In genomic region chr5:120612442-120612821, GRCm38 (mm10) we compare ENCODE assay signal across 8 mouse cellular contexts. TPM values are rescaled to one million over a fixed set of nuclear protein-coding genes. Genes with fewer than 3 reads are reported as not detected.
A peak's percentile ranks its signal among the peaks of the same experiment; 100 is the strongest.
DNase-seq lines count a peak whose midpoint lies in the region; ATAC-seq and TF ChIP-seq lines count a peak whose summit lies in the region.

Gene Rita1 (minus strand): TSS chr5:120612589.
Gene Ddx54 (plus strand): TSS chr5:120612739.

- H3K27me3 ChIP-seq in cerebellum, adult 2 months (ENCODE audit: control insufficient read depth, insufficient read depth, low read length): no peaks in the 10 kb centered on the region
- H3K27me3 ChIP-seq in forebrain, postnatal 0 days (ENCODE audit: insufficient read depth, low read length): no peaks in the 10 kb centered on the region
- H3K27me3 ChIP-seq in liver, embryonic 16.5 days (ENCODE audit: control insufficient read depth, insufficient read depth, low read depth, low read length): no peaks in the 10 kb centered on the region
- no peaks in the 10 kb centered on the region for H3K27me3 ChIP-seq in neural tube, embryonic 13.5 days
- H3K27me3 ChIP-seq in thymus, adult 2 months (ENCODE audit: control insufficient read depth, insufficient read depth, low read length): no peaks in the 10 kb centered on the region

- H3K4me3 ChIP-seq in ES-E14 (ENCODE audit: insufficient read depth in 1 of 2, low read depth in 1 of 2, low read length in 2 of 2, poor library complexity in 1 of 2, severe bottlenecking in 1 of 2): peak within 1 kb of the TSS; percentile 85 to 92
- peak within 1 kb of the TSS; percentile 97 for H3K4me3 ChIP-seq in cerebellum, adult 2 months (replicated peaks; ENCODE audit: insufficient read depth, low read depth, low read length)
- peak within 1 kb of the TSS; percentile 76 for H3K4me3 ChIP-seq in forebrain, postnatal 0 days (ENCODE audit: low read depth, low read length)
- peak within 1 kb of the TSS; percentile 90 for H3K4me3 ChIP-seq in liver, embryonic 16.5 days (ENCODE audit: low read depth, low read length)
- peak within 1 kb of the TSS; percentile 52 for H3K4me3 ChIP-seq in neural tube, embryonic 13.5 days
- peak within 1 kb of the TSS; percentile 64 for H3K4me3 ChIP-seq in thymus, adult 2 months (ENCODE audit: control insufficient read depth, insufficient read depth, low read length)

- intact Hi-C loops in heart, postnatal 25 days (cut with DNase I): no loop called here

- H3K4me2 ChIP-seq in forebrain, postnatal 0 days (ENCODE audit: low read depth): peak within 1 kb of the TSS; percentile 67
- H3K4me2 ChIP-seq in liver, embryonic 16.5 days (ENCODE audit: low read depth, low read length): peak within 1 kb of the TSS; percentile 98
- H3K4me2 ChIP-seq in neural tube, embryonic 13.5 days: peak within 1 kb of the TSS; percentile 96

- no peak for TF ChIP-seq CTCF in cerebellum, adult 2 months (IDR thresholded peaks at IDR 0.05; ENCODE audit: borderline replicate concordance, insufficient read depth, low read depth, low read length)
- TF ChIP-seq CTCF in forebrain, postnatal 0 days (IDR thresholded peaks at IDR 0.05; ENCODE audit: low read depth): no peak
- no peak for TF ChIP-seq CTCF in thymus, adult 2 months (IDR thresholded peaks at IDR 0.05; ENCODE audit: borderline replicate concordance, control insufficient read depth, extremely low read depth, insufficient read depth, low read length, poor library complexity)

- H3K9me3 ChIP-seq in ES-E14 (ENCODE audit: control insufficient read depth, insufficient read depth, low read depth, low read length): no peaks in the 10 kb centered on the region
- H3K9me3 ChIP-seq in forebrain, postnatal 0 days (ENCODE audit: low read length): no peaks in the 10 kb centered on the region
- H3K9me3 ChIP-seq in liver, embryonic 16.5 days (replicated peaks; ENCODE audit: control insufficient read depth, low read length): peaks cover 2% of the 10 kb centered on the region; the same call in 1 of the 2 replicates
- H3K9me3 ChIP-seq in neural tube, embryonic 13.5 days: no peaks in the 10 kb centered on the region

- peak; percentile 82 for ATAC-seq in forebrain, postnatal 0 days
- ATAC-seq in liver, embryonic 16.5 days (ENCODE audit: low read depth): peak; percentile 73
- peak; percentile 86 for ATAC-seq in neural tube, embryonic 13.5 days (ENCODE audit: low read depth)

- peak; percentile 93 for DNase-seq in ES-E14 (ENCODE audit: low read depth, low spot score)
- DNase-seq in cerebellum, adult 2 months: peak; percentile 96 to 100
- DNase-seq in forebrain, postnatal 0 days: no peak
- peak; percentile 92 for DNase-seq in heart, postnatal 25 days (ENCODE audit: low spot score)
- DNase-seq in layer of hippocampus, adult 11-12 months (ENCODE audit: low spot score): peak; percentile 99
- peak; percentile 98 for DNase-seq in thymus, adult 2 months

- H3K36me3 ChIP-seq in ES-E14 (ENCODE audit: control insufficient read depth, insufficient read depth, low read length, poor library complexity, severe bottlenecking): peaks cover 21% of the 10 kb centered on the region; the same call in 1 of the 2 replicates
- H3K36me3 ChIP-seq in forebrain, postnatal 0 days (ENCODE audit: insufficient read depth): peaks cover under 1% of the 10 kb centered on the region; the same call in 1 of the 2 replicates
- peaks cover 5% of the 10 kb centered on the region; the same call in 1 of the 2 replicates for H3K36me3 ChIP-seq in liver, embryonic 16.5 days (ENCODE audit: control insufficient read depth, insufficient read depth)
- peaks cover 28% of the 10 kb centered on the region for H3K36me3 ChIP-seq in neural tube, embryonic 13.5 days
- no peaks in the 10 kb centered on the region for H3K36me3 ChIP-seq in thymus, adult 2 months (ENCODE audit: control insufficient read depth, insufficient read depth, low read length)

- in situ Hi-C loops in ES-E14 (cut with MboI; ENCODE audit: low sequenced_read_pairs in 2 of 2, unreplicated experiment in 2 of 2): no loop called here

- H3K4me1 ChIP-seq in ES-E14 (ENCODE audit: control insufficient read depth in 2 of 2, insufficient read depth in 2 of 2, low read length in 2 of 2, poor library complexity in 1 of 2): peaks cover 0 to 9% of the 10 kb centered on the region in 2 experiments; a peak in 1 of 4 replicates
- peaks cover 8% of the 10 kb centered on the region for H3K4me1 ChIP-seq in cerebellum, adult 2 months (ENCODE audit: control insufficient read depth, insufficient read depth, low read length)
- peaks cover 11% of the 10 kb centered on the region; the same call in 1 of the 2 replicates for H3K4me1 ChIP-seq in forebrain, postnatal 0 days (ENCODE audit: insufficient read depth)
- H3K4me1 ChIP-seq in liver, embryonic 16.5 days (ENCODE audit: control insufficient read depth, low read depth, low read length): peaks cover 21% of the 10 kb centered on the region
- peaks cover 36% of the 10 kb centered on the region for H3K4me1 ChIP-seq in neural tube, embryonic 13.5 days (replicated peaks)
- H3K4me1 ChIP-seq in thymus, adult 2 months (replicated peaks; ENCODE audit: control insufficient read depth, insufficient read depth, low read length): peaks cover 15% of the 10 kb centered on the region

- peak within 1 kb of the TSS; percentile 81 for H3K27ac ChIP-seq in ES-E14 (ENCODE audit: insufficient read depth, low read depth, low read length, poor library complexity, severe bottlenecking)
- peak within 1 kb of the TSS; percentile 97 for H3K27ac ChIP-seq in cerebellum, adult 2 months (ENCODE audit: insufficient read depth, low read length)
- H3K27ac ChIP-seq in forebrain, postnatal 0 days (ENCODE audit: low read depth, low read length): peak within 1 kb of the TSS; percentile 93
- H3K27ac ChIP-seq in liver, embryonic 16.5 days (ENCODE audit: low read length): peak within 1 kb of the TSS; percentile 84
- peak within 1 kb of the TSS; percentile 91 for H3K27ac ChIP-seq in neural tube, embryonic 13.5 days (replicated peaks)
- peak within 1 kb of the TSS; percentile 51 for H3K27ac ChIP-seq in thymus, adult 2 months (ENCODE audit: control insufficient read depth, insufficient read depth, low read length)

- peak; percentile 80 for TF ChIP-seq POLR2A in cerebellum, adult 2 months (IDR thresholded peaks at IDR 0.05; ENCODE audit: borderline replicate concordance, insufficient read depth, low read length)
- no peak for TF ChIP-seq POLR2A in thymus, adult 2 months (IDR thresholded peaks at IDR 0.05; ENCODE audit: control insufficient read depth, extremely low read depth, insufficient read depth, low read length, poor library complexity)

- under 1% methylated on average over 22 of the region's 22 CpGs for WGBS in cerebellum, adult 2 months
- under 1% methylated on average over 22 of the region's 22 CpGs for whole genome bisulfite sequencing in forebrain, postnatal 0 days
- WGBS in liver, embryonic 16.5 days (ENCODE audit: insufficient replicate concordance): 0% methylated on average over 22 of the region's 22 CpGs
- under 1% methylated on average over 22 of the region's 22 CpGs for WGBS in neural tube, embryonic 13.5 days
- WGBS in thymus, adult 2 months: under 1% methylated on average over 22 of the region's 22 CpGs

- H3K9ac ChIP-seq in ES-E14 (ENCODE audit: insufficient read depth, low read depth, low read length, poor library complexity, severe bottlenecking): peak within 1 kb of the TSS; percentile 95
- peak within 1 kb of the TSS; percentile 73 for H3K9ac ChIP-seq in forebrain, postnatal 0 days
- peak within 1 kb of the TSS; percentile 69 for H3K9ac ChIP-seq in liver, embryonic 16.5 days (ENCODE audit: low read depth, low read length)
- H3K9ac ChIP-seq in neural tube, embryonic 13.5 days: peak within 1 kb of the TSS; percentile 77

TF ChIP-seq in ES-E14, 5 proteins besides CTCF, POLR2A, EP300 and RAD21:
- TF ChIP-seq MAFK (IDR thresholded peaks at IDR 0.05; ENCODE audit: insufficient read depth, low read depth, low read length) (no peak), CHD2 (IDR thresholded peaks at IDR 0.05; ENCODE audit: low read depth, low read length) (no peak), ZC3H11A (IDR thresholded peaks at IDR 0.05; ENCODE audit: borderline replicate concordance, low read depth, low read length) (no peak), ZNF384 (IDR thresholded peaks at IDR 0.05; ENCODE audit: low read depth, low read length) (no peak), HCFC1 (IDR thresholded peaks at IDR 0.05; ENCODE audit: borderline replicate concordance, insufficient read depth, low read length) (no peak)

RNA-seq across cellular contexts. Expression of gene Rita1, which starts in this region (rescaled TPM):
- 20.6 and 23.7 TPM in 2 replicates for total RNA-seq in ES-E14 (2012; rRNA removed)
- 43.7 and 47.3 TPM in 2 replicates for polyA plus RNA-seq in cerebellum, adult 2 months (2012; rRNA removed)
- 24.1 and 36.5 TPM in 2 replicates for total RNA-seq in forebrain, postnatal 0 days (2014; rRNA removed)
- polyA plus RNA-seq in forebrain, postnatal 0 days (2015; fragmentation: Nextera tagmentation; extraction: Ambion mirVana): 28.6 and 31.8 TPM in 2 replicates
- 10 to 100 TPM; 15.4 to 18.7 TPM for total RNA-seq in heart, postnatal 25 days (2021)
- 3.6 and 3.7 TPM in 2 replicates for polyA plus RNA-seq in liver, embryonic 16.5 days (2015; fragmentation: Nextera tagmentation; extraction: Ambion mirVana)
- polyA plus RNA-seq in neural tube, embryonic 13.5 days (2015; fragmentation: Nextera tagmentation; extraction: Ambion mirVana): 19.9 and 25.1 TPM in 2 replicates
- polyA plus RNA-seq in thymus, adult 2 months (2012; rRNA removed): 18.8 and 20.6 TPM in 2 replicates

RNA-seq across cellular contexts. Expression of gene Ddx54, which starts in this region (rescaled TPM):
- 90.7 and 108 TPM in 2 replicates for total RNA-seq in ES-E14 (2012; rRNA removed)
- polyA plus RNA-seq in cerebellum, adult 2 months (2012; rRNA removed): 24.1 and 25.4 TPM in 2 replicates
- total RNA-seq in forebrain, postnatal 0 days (2014; rRNA removed): 43.9 and 46.0 TPM in 2 replicates
- polyA plus RNA-seq in forebrain, postnatal 0 days (2015; fragmentation: Nextera tagmentation; extraction: Ambion mirVana): 35.5 and 40.0 TPM in 2 replicates
- total RNA-seq in heart, postnatal 25 days (2021): 10 to 100 TPM; 20.1 to 21.4 TPM
- 14.7 and 16.1 TPM in 2 replicates for polyA plus RNA-seq in liver, embryonic 16.5 days (2015; fragmentation: Nextera tagmentation; extraction: Ambion mirVana)
- 44.6 and 45.7 TPM in 2 replicates for polyA plus RNA-seq in neural tube, embryonic 13.5 days (2015; fragmentation: Nextera tagmentation; extraction: Ambion mirVana)
- polyA plus RNA-seq in thymus, adult 2 months (2012; rRNA removed): 429 and 448 TPM in 2 replicates
